Mouse (Mus musculus) heart, embryonic 10.5 days (tissue): ENCODE measurements around the gene Rxra. TPM values are rescaled to one million over a fixed set of nuclear protein-coding genes. Genes with fewer than 3 reads are reported as not detected.

Experiments used
- DNase-seq: peaks from one replicate; pipeline ENCODE4 v3.0.0-alpha.2; 2017; ENCODE audit warnings: low spot score
- H3K27ac ChIP-seq: fragments of 300-500 bp; sonication (generic); 2 replicates; pipeline ENCODE4 v1.5.1; 2016; ENCODE audit warnings: mild to moderate bottlenecking
- H3K27me3 ChIP-seq: fragments of 300-500 bp; sonication (generic); 2 replicates; pipeline ENCODE4 v1.6.1; 2016; ENCODE audit warnings: mild to moderate bottlenecking; ENCODE audit not compliant: poor library complexity, insufficient read depth, severe bottlenecking
- H3K36me3 ChIP-seq: fragments of 300-500 bp; sonication (generic); 2 replicates; pipeline ENCODE4 v1.6.1; 2016; ENCODE audit warnings: mild to moderate bottlenecking, moderate library complexity
- H3K4me1 ChIP-seq: fragments of 300-500 bp; sonication (generic); 2 replicates; pipeline ENCODE4 v1.6.1; 2016; ENCODE audit warnings: mild to moderate bottlenecking
- H3K4me3 ChIP-seq: fragments of 300-500 bp; sonication (generic); 2 replicates; pipeline ENCODE4 v1.5.1; 2016; ENCODE audit warnings: mild to moderate bottlenecking, moderate library complexity
- H3K9me3 ChIP-seq: fragments of 300-500 bp; sonication (generic); 2 replicates; pipeline ENCODE4 v1.6.1; 2016; ENCODE audit warnings: mild to moderate bottlenecking, moderate library complexity
- WGBS: fragments of 180-500 bp; shearing (Covaris S2); methylation state at CpG from one replicate; pipeline ENCODE4 v1.1.7; 2016; 5-methylcytosine and 5-hydroxymethylcytosine counted together
- polyA plus RNA-seq: library from polyadenylated mRNA; unstranded; fragments of >200 nt; fragmentation: Nextera tagmentation; extraction: Ambion mirVana; gene quantifications from 2 replicates; pipeline ENCODE4 v1.2.1, GENCODE M21; 2016

Gene Rxra
- polyA plus RNA-seq, 1 experiment from 2014 or later, result 8.0 TPM

DNA sequence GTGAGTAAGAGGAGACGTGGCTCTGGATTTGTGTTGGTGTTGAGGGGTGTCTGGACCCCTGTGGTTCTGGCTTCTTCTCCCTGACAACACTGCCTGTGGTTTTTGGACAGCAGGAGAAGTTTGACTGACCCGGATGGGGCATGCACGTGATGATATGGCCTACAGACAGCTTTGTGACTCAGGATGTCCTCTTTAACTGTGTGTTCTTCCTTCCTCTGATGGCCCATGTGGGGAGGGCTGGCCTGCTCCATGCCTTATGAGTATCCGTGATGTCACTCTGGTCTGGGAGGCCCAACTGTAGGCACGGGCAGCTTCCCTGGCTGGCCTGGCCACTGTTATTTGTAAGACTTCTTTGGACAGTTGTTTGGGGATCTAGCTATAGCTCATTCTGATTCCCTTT is 11.7 kb downstream of the Rxra start:
- H3K4me1 ChIP-seq, result peaks cover 93% of the 10 kb centered on the region
- no peak for DNase-seq

GRCm38 (mm10) chr2:27690714-27691113 is 14.5 kb downstream of the Rxra start:
- 54% methylated on average over 5 of the region's 5 CpGs for WGBS
- Histone ChIP-seq H3K9me3 (no peaks in the 10 kb centered on the region), H3K4me3 (no peak overlapping the region), H3K36me3 (no peaks in the 10 kb centered on the region), H3K27me3 (peaks cover 32% of the 10 kb centered on the region; the same call in 1 of the 2 replicates), H3K4me1 (peaks cover 95% of the 10 kb centered on the region), H3K27ac (peak overlapping the region; percentile 59; the same call in 1 of the 2 replicates)
- DNase-seq, result no peak

More for the DNA sequence above, 11.7 kb downstream of the Rxra start:
- Histone ChIP-seq H3K4me3 (no peak overlapping the region), H3K27me3 (peaks cover 21% of the 10 kb centered on the region; the same call in 1 of the 2 replicates), H3K27ac (peak overlapping the region; percentile 69), H3K9me3 (no peaks in the 10 kb centered on the region), H3K36me3 (no peaks in the 10 kb centered on the region)
- 65% methylated on average over 5 of the region's 5 CpGs for WGBS

DNA sequence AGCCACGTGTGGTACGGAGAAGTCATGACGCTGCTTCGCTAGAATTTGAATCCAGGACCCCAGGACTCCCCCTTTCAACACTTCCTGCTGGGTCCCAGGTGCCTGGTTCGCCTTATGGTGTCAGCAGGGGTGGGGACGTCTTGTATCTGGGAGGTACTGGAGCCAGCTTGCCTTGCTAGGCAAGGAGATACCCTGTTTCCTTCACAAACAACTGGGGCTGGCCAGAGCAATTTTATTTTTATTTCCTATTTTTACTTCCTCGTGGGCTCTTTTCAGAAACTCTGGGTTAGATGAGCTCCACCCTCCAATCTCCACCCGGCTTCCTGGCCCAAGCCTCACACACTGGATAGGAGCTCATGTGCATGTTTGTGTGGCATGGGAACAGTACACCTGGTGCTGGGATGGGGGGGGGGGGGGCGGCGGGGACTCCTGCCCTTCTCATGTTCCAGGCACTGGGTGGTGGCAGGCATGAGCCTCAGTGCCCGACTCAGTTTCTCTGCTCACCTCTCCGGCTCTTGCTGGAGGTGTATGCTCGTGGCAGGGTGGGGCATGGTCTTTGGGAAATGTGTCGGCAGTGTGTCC is 15.0 kb downstream of the Rxra start:
- DNase-seq, result no peak
- Histone ChIP-seq H3K4me1 (peaks cover 90% of the 10 kb centered on the region), H3K27me3 (peaks cover 36% of the 10 kb centered on the region; the same call in 1 of the 2 replicates), H3K9me3 (no peaks in the 10 kb centered on the region), H3K27ac (peak overlapping the region; percentile 59), H3K4me3 (no peak overlapping the region), H3K36me3 (no peaks in the 10 kb centered on the region)
- 73% methylated on average over 14 of the region's 14 CpGs for WGBS

GRCm38 (mm10) chr2:27692608-27693007 is 16.4 kb downstream of the Rxra start:
- 39% methylated on average over 3 of the region's 3 CpGs for WGBS
- H3K36me3 ChIP-seq, result no peaks in the 10 kb centered on the region
- peaks cover 49% of the 10 kb centered on the region for H3K27me3 ChIP-seq
- no peak for DNase-seq
- H3K27ac ChIP-seq, result peak overlapping the region; percentile 50
- H3K9me3 ChIP-seq, result no peaks in the 10 kb centered on the region
- 0 out of 2 replicates have a peak overlapping the region, but pooled peaks have one; percentile 1 for H3K4me3 ChIP-seq
- H3K4me1 ChIP-seq, result peaks cover 90% of the 10 kb centered on the region

DNA sequence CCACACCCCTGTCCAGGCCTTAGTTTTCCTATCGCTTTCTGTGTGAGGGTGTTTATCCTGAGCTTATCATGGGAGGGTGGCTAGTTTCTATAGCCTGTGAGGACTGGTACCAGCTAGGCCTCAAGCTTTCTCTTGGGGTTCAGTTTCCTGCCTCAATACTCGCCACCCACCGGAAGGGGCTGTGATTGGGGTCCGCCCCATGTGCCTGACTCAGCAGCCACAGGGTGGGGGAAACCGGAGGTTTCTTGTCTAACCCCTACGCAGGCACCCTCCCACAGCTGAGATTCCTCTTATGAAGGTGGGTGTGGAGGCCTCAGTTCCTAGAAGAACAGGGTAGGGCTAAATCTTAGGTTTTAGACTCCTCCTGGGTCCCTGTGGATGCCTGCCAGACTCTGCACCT is 17.4 kb downstream of the Rxra start:
- Histone ChIP-seq H3K27me3 (peaks cover 57% of the 10 kb centered on the region), H3K27ac (peak overlapping the region; percentile 50; the same call in 1 of the 2 replicates), H3K9me3 (no peaks in the 10 kb centered on the region), H3K36me3 (no peaks in the 10 kb centered on the region), H3K4me3 (no peak overlapping the region), H3K4me1 (peaks cover 90% of the 10 kb centered on the region)
- WGBS, result 67% methylated on average over 6 of the region's 6 CpGs
- DNase-seq, result no peak

GRCm38 (mm10) chr2:27699574-27699973 is 23.3 kb downstream of the Rxra start:
- no peaks in the 10 kb centered on the region for H3K36me3 ChIP-seq
- H3K9me3 ChIP-seq, result no peaks in the 10 kb centered on the region
- 0 out of 2 replicates have a peak overlapping the region, but pooled peaks have one; percentile 13 for H3K4me3 ChIP-seq
- WGBS, result 7% methylated on average over 7 of the region's 7 CpGs
- peak overlapping the region; percentile 77 for H3K27ac ChIP-seq
- DNase-seq, result no peak
- H3K27me3 ChIP-seq, result peaks cover 76% of the 10 kb centered on the region
- H3K4me1 ChIP-seq, result peaks cover 94% of the 10 kb centered on the region

DNA sequence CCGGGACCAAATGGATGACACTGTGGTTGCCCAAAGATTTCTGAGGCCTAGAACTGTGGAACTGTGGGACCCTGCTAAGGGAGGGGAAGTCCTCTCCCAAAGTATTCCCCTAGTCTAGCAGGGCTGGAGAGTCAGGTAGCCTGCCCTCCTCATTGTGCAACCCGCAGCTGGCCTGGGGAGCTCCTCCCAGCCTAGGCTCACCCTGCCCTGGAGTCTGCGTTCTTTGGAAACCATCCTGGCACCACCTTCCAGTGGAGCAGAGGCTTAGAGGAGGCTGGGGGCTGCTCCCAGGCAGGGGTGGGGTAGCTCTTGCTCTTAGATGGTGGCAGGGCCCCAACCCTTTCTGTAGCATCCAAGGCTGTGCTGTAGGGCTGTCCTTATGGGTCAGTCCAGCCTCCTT is 26.0 kb downstream of the Rxra start:
- Histone ChIP-seq H3K27ac (peak overlapping the region; percentile 17; the same call in 1 of the 2 replicates), H3K9me3 (no peaks in the 10 kb centered on the region), H3K27me3 (peaks cover 54% of the 10 kb centered on the region), H3K36me3 (no peaks in the 10 kb centered on the region), H3K4me1 (peaks cover 86% of the 10 kb centered on the region), H3K4me3 (no peak overlapping the region)
- no peak for DNase-seq
- WGBS, result 68% methylated on average over 3 of the region's 3 CpGs

DNA sequence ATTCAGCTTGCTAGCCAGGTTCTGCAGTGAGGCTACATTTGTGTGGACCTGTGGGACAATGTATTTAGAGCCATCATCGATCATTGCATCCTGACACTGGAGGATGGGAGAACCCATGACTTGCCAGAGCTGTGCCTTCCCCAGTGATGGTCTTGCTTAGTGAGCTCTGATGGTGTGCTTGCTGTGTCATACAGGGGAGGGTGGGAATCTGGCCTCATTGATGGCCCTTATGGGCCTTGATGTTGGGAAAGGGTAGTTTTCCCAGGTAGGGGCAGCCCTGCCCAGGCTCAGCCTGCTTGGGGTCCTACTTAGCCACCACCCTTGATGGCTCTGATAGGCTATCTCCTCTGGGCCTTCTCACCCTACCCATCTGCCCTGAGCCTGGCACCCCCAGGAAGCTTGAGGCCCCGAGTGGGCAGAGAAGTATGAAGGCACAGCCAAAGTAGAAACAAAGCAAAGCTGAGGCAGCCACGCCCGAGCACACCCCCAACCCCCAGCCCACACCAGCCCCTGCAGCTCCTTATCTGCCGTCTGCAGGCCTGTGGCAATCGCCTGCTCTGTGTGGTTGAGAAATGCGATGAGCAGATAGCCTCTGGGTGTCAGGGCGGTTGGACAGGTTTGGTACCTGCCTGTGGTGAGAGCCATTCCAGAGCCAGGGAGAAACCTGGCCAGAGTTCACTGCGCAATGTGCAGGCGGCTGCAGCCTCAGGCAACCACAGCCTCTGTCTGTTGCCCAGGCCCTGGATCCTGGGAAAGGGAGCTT is 26.8 kb downstream of the Rxra start:
- H3K9me3 ChIP-seq, result no peaks in the 10 kb centered on the region
- H3K4me1 ChIP-seq, result peaks cover 79% of the 10 kb centered on the region
- peaks cover 46% of the 10 kb centered on the region for H3K27me3 ChIP-seq
- DNase-seq, result peak; percentile 89
- 37% methylated on average over 10 of the region's 10 CpGs for WGBS
- no peak overlapping the region for H3K4me3 ChIP-seq
- H3K36me3 ChIP-seq, result no peaks in the 10 kb centered on the region
- peak overlapping the region; percentile 67 for H3K27ac ChIP-seq

DNA sequence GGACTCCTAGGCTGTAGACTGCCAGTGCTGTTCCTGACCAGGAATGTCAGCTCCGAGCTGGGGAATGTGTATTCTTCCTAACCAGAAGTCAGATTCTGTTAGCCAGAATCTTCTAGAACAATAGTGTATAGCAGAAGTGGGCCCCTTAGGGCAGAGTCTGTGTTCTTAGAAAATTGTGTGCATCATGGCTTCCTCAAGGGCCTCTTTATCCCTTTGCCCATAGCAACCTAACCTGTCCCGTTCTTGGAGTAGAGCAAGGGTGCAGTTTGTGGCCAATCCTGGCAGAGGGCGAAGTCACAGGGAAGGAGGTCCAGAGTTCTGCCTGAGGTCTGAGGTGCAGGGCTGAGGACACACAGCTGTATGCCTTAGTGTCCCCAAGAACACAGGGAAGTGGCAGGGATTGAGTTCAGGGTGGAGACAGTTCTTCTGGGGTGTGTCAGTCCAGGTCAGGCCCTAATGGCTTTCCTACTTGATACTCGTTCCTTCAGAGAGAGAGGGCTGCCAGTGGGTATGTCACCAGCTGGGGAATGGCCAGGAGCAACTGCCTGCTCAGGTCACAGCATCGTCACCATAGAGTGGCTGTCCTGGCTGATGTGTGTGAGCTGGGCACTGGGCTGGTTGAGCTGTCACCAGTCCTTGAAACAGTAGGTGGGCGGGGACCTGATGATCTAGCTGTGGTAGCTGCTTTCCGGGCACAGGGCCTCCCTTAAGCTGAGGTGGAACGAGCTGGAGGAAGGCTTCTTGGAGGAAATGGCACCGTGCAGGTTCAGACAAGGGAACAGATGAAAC is 27.8 kb downstream of the Rxra start:
- DNase-seq, result no peak
- peaks cover 78% of the 10 kb centered on the region for H3K4me1 ChIP-seq
- H3K27ac ChIP-seq, result peak overlapping the region; percentile 67

GRCm38 (mm10) chr2:27704641-27705040 is 28.4 kb downstream of the Rxra start:
- no peaks in the 10 kb centered on the region for H3K36me3 ChIP-seq
- no peak overlapping the region for H3K4me3 ChIP-seq
- peaks cover 54% of the 10 kb centered on the region for H3K27me3 ChIP-seq
- 85% methylated on average over 3 of the region's 3 CpGs for WGBS
- H3K4me1 ChIP-seq, result peaks cover 78% of the 10 kb centered on the region
- DNase-seq, result no peak
- no peak overlapping the region for H3K27ac ChIP-seq
- H3K9me3 ChIP-seq, result no peaks in the 10 kb centered on the region

More for the DNA sequence above, 27.8 kb downstream of the Rxra start:
- H3K36me3 ChIP-seq, result no peaks in the 10 kb centered on the region
- WGBS, result 56% methylated on average over 9 of the region's 9 CpGs
- H3K27me3 ChIP-seq, result peaks cover 48% of the 10 kb centered on the region
- H3K4me3 ChIP-seq, result no peak overlapping the region
- H3K9me3 ChIP-seq, result no peaks in the 10 kb centered on the region

- no peak overlapping the region for H3K4me3 ChIP-seq
- no peak for DNase-seq
- peak overlapping the region; percentile 67 for H3K27ac ChIP-seq
- 34% methylated on average over 3 of the region's 3 CpGs for WGBS
- H3K9me3 ChIP-seq, result no peaks in the 10 kb centered on the region
- H3K4me1 ChIP-seq, result peaks cover 84% of the 10 kb centered on the region
- H3K36me3 ChIP-seq, result no peaks in the 10 kb centered on the region
- peaks cover 13% of the 10 kb centered on the region for H3K27me3 ChIP-seq
Measured at GRCm38 (mm10) chr2:27710871-27711382, 34.7 kb downstream of the Rxra start.

DNA sequence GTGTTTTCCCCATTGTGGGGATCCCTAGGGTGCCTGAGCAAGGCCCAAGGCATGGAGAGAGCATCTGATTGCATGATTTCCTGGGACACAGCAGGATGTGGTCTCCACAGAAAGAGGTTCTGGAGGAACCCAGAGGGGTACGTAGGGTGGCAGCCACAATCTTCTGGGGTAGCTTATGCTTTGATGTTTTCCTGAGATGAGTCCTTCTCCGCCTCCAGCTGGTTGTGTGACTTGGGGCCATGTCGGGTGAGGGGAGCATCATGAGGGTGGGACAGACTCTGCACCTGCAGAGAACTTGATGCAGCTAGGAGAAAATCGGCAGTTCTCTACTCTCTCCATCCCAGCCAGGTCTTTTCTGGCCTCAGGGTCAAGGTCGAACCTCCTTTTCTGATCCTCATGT is 36.4 kb downstream of the Rxra start:
- Histone ChIP-seq H3K9me3 (no peaks in the 10 kb centered on the region), H3K4me1 (peaks cover 93% of the 10 kb centered on the region), H3K27ac (peak overlapping the region; percentile 7; the same call in 1 of the 2 replicates), H3K27me3 (peaks cover 20% of the 10 kb centered on the region; the same call in 1 of the 2 replicates), H3K36me3 (no peaks in the 10 kb centered on the region), H3K4me3 (no peak overlapping the region)
- WGBS, result 80% methylated on average over 5 of the region's 5 CpGs
- no peak for DNase-seq
